Mouse (Mus musculus) erythroblast, embryonic 14.5 days (primary cell): Measurements from ENCODE around the gene Nol7.

Experiments used
- GATA1 ChIP-seq: IDR thresholded peaks from 2 replicates; pipeline ENCODE4 v1.6.1; 2012; ENCODE audit warnings: low read length, inconsistent platforms, mixed read lengths
- TAL1 ChIP-seq: IDR thresholded peaks from 3 replicates; pipeline ENCODE4 v1.6.1; 2012; ENCODE audit warnings: low read length, inconsistent platforms, mixed read lengths

DNA sequence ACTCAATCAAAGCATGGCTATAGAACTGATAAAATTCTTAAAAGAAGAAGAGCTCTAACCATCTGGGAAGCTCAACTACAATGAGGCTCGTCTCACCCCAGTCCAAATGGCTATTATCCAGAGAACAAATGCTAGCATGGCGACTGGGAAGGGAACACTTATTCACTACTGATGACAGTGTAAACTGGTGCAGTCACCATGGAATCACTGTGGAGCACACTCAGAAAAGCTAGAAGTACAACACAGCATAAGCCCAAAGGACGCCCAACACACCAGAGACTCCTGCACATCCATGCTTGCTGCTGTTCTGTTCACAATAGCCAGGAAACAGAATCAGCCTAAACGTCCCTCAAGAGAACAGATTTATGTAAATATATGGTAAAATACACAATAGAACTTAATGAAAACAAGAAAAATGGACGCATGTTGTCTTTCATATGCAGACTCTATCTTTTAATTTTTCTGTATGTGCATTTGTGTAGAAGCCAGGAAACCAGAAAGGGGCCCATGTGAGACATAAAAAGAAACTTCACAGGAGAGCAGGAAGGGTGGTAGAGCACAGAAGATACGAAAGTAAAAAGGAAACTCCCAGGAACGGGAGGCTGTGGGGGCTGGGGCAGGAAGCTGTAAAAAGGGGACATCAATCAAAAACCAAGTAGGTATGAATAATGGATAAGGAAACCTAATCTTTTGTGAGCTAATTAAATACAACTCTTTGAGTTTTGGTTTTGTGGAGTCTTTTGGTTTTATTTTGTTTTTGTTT lies 54.8 kb downstream of the Nol7 start:
- TF ChIP-seq GATA1 = no peak
- TF ChIP-seq TAL1 = no peak
